Mouse (Mus musculus) intestine, embryonic 16.5 days (tissue): ENCODE measurements around the gene Lpcat1. TPM values are rescaled to one million over a fixed set of nuclear protein-coding genes. Genes with fewer than 3 reads are reported as not detected.

Experiments
- ATAC-seq: fragments of 200-750 bp; cut with Nextera tagmentation; 2 replicates; pipeline ENCODE4 v1.8.0; 2017; ENCODE audit warnings: moderate TSS enrichment, moderate library complexity
- H3K27ac ChIP-seq: fragments of 300-500 bp; sonication (generic); 2 replicates; pipeline ENCODE4 v1.5.1; 2014; ENCODE audit warnings: mild to moderate bottlenecking, low read length
- H3K27me3 ChIP-seq: fragments of 300-500 bp; sonication (generic); replicated peaks from 2 replicates; pipeline ENCODE4 v1.6.1; 2014; ENCODE audit warnings: low read length, control low read depth, mixed read lengths; ENCODE audit not compliant: control insufficient read depth, insufficient read depth
- H3K36me3 ChIP-seq: fragments of 300-500 bp; sonication (generic); 2 replicates; pipeline ENCODE4 v1.6.1; 2014; ENCODE audit warnings: low read length, control low read depth; ENCODE audit not compliant: control insufficient read depth, insufficient read depth
- H3K4me1 ChIP-seq: fragments of 300-500 bp; sonication (generic); 2 replicates; pipeline ENCODE4 v1.6.1; 2014; ENCODE audit warnings: low read length, control low read depth, mixed read lengths; ENCODE audit not compliant: control insufficient read depth, insufficient read depth
- H3K4me2 ChIP-seq: fragments of 300-500 bp; sonication (generic); 2 replicates; pipeline ENCODE4 v1.6.1; 2014; ENCODE audit warnings: low read depth, low read length, control low read depth
- H3K4me3 ChIP-seq: fragments of 300-500 bp; sonication (generic); 2 replicates; pipeline ENCODE4 v1.5.1; 2014; ENCODE audit warnings: mild to moderate bottlenecking, low read length
- H3K9ac ChIP-seq: fragments of 300-500 bp; sonication (generic); 2 replicates; pipeline ENCODE4 v1.6.1; 2014; ENCODE audit warnings: low read depth, low read length
- H3K9me3 ChIP-seq: fragments of 300-500 bp; sonication (generic); 2 replicates; pipeline ENCODE4 v1.6.1; 2016; ENCODE audit warnings: low read length, control low read depth; ENCODE audit not compliant: control insufficient read depth
- WGBS: fragments of 180-500 bp; shearing (Covaris S2); extraction: QIAGEN DNeasy Blood & Tissue Kit; methylation state at CpG from one replicate; pipeline ENCODE4 v1.1.7; 2014; 5-methylcytosine and 5-hydroxymethylcytosine counted together
- polyA plus RNA-seq: library from polyadenylated mRNA; unstranded; fragments of >200 nt; fragmentation: Nextera tagmentation; extraction: Ambion mirVana; gene quantifications from 2 replicates; pipeline ENCODE4 v1.2.1, GENCODE M21; 2015

Lpcat1 gene
- polyA plus RNA-seq, 1 experiment from 2014 or later: 15.5 TPM

DNA sequence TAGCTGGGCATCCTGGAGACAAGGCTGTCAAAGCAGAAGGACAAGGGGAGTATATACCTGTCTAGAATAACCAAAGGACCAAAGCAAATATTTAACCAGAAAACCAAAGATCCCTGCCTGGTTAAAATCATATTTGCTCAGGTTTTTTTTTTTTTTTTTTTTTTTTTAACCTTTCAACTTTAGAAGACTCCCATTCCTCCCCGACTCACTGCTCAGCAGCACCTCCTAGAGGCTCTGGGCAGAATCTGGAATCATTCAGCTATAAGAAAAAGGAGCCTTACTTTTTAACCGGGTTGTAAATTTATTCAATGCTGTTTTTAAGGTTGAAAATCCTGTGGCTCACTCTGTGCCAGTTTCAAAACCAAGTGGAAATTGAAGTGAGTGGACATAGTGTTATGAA lies 35.7 kb downstream of the Lpcat1 start:
- no peak overlapping the region for H3K9ac ChIP-seq
- H3K4me1 ChIP-seq: no peaks in the 10 kb centered on the region
- no peaks in the 10 kb centered on the region; the same call in 1 of the 2 replicates for H3K36me3 ChIP-seq
- no peaks in the 10 kb centered on the region for H3K9me3 ChIP-seq
- H3K4me3 ChIP-seq: no peak overlapping the region
- no peaks in the 10 kb centered on the region for H3K27me3 ChIP-seq
- 67% methylated on average over 2 of the region's 2 CpGs for WGBS
- ATAC-seq: no peak
- no peak overlapping the region for H3K27ac ChIP-seq
- H3K4me2 ChIP-seq: no peak overlapping the region

- Histone ChIP-seq H3K9ac (no peak overlapping the region), H3K4me1 (no peaks in the 10 kb centered on the region), H3K4me3 (no peak overlapping the region), H3K27ac (no peak overlapping the region), H3K27me3 (no peaks in the 10 kb centered on the region), H3K9me3 (no peaks in the 10 kb centered on the region), H3K4me2 (no peak overlapping the region), H3K36me3 (no peaks in the 10 kb centered on the region; the same call in none of the 2 replicates)
- ATAC-seq: peak; percentile 78
- WGBS: 63% methylated on average over 7 of the region's 7 CpGs
Observed at GRCm38 (mm10) chr13:73505686-73506467, 38.9 kb downstream of the Lpcat1 start.

DNA sequence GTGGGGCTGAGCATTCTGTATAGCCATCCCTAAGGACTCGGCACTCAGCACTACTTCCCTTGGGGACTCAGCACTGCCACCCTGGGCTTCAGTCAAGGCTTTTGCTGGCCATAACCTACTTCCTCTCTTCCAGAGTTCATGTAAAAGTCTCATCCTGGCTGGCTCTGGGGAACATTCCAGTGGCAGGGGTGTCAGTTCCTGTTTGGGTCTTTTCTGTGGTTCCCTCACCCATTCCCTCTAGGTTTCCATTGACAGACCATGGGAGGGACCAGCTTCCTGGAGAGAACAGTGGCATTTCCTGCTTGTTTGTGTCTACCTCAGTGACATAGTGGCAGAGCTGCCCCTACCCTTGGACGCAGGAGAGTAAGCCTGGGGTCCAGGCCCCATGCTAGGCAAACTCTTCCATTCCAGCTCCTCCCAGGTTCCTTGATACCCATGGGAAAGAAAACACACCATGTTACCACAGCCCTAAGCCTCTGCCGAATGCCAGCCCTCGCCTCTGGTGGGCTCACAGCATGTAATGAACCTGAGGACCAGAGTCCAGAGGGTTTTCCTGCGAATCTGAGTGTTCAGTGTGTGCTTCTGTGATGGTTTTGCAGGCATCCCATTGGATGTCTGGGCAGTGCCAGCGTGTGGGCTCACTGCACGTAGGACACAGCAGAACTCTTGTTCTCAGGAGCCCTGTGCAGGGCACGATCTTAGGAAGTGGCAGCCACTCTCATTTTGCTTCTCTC lies 42.0 kb downstream of the Lpcat1 start:
- Histone ChIP-seq H3K36me3 (peaks cover 3% of the 10 kb centered on the region), H3K4me2 (no peak overlapping the region), H3K27ac (no peak overlapping the region), H3K27me3 (no peaks in the 10 kb centered on the region), H3K9me3 (no peaks in the 10 kb centered on the region), H3K4me3 (no peak overlapping the region), H3K9ac (no peak overlapping the region), H3K4me1 (no peaks in the 10 kb centered on the region)
- 86% methylated on average over 8 of the region's 8 CpGs for WGBS
- no peak for ATAC-seq

- Histone ChIP-seq H3K27me3 (no peaks in the 10 kb centered on the region), H3K9ac (no peak overlapping the region), H3K9me3 (no peaks in the 10 kb centered on the region), H3K4me2 (no peak overlapping the region), H3K4me1 (no peaks in the 10 kb centered on the region), H3K36me3 (peaks cover 3% of the 10 kb centered on the region), H3K27ac (no peak overlapping the region), H3K4me3 (no peak overlapping the region)
- WGBS: 77% methylated on average over 6 of the region's 6 CpGs
- no peak for ATAC-seq
Observed at GRCm38 (mm10) chr13:73509869-73510268, 42.9 kb downstream of the Lpcat1 start.

DNA sequence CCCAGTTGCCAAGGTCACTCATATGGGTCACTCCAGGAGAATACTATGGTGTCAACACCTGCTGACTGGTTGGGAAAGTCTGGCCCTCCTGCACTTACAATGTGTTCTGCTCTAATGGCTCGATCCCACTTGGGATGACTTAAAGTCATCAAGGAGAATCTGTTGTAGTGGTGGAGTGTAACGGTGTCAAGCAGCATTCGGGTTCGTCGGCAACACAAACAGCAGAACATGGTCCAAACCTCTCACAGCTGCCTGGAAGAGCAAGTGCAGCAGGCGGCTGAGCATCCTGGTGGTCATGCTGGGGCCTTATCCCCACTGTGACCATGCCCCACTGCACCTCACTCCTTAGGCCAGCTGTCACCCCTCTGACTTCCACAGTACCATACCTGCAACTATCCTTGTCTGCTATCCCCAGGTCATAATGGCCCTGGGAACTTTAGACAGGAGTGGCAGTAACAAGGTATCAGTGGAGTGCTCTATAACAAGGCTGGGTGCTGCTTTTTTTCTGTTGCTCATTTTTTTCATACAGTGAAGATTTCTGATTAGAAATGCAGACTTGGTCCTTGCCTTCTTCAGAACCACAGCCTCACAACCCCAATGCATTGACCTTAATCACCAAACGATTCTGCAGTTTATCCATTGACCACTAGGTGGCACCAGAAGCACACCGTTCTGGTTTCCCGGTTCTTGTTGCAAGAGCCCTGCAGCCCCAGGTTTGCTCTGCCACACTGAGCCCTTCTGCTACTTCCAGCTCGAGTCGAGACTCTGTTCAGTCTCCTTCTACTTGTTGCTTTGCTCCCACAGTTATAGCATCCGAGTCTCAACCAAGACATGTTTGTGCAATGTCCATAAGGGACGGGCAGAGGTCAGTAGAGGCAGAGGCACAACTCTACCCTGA lies 46.0 kb downstream of the Lpcat1 start:
- Histone ChIP-seq H3K27me3 (no peaks in the 10 kb centered on the region), H3K36me3 (peaks cover 3% of the 10 kb centered on the region), H3K4me3 (no peak overlapping the region), H3K9me3 (no peaks in the 10 kb centered on the region), H3K27ac (no peak overlapping the region), H3K4me2 (no peak overlapping the region), H3K4me1 (no peaks in the 10 kb centered on the region), H3K9ac (no peak overlapping the region)
- ATAC-seq: peak; percentile 56
- WGBS: 57% methylated on average over 13 of the region's 13 CpGs

GRCm38 (mm10) chr13:73516886-73517285 lies 49.9 kb downstream of the Lpcat1 start:
- Histone ChIP-seq H3K27me3 (no peaks in the 10 kb centered on the region), H3K36me3 (no peaks in the 10 kb centered on the region; the same call in 1 of the 2 replicates), H3K4me2 (no peak overlapping the region), H3K4me3 (no peak overlapping the region), H3K4me1 (no peaks in the 10 kb centered on the region), H3K9me3 (no peaks in the 10 kb centered on the region), H3K9ac (no peak overlapping the region), H3K27ac (no peak overlapping the region)
- WGBS: 78% methylated on average over 4 of the region's 4 CpGs
- no peak for ATAC-seq

- peaks cover 26% of the 10 kb centered on the region for H3K27me3 ChIP-seq
- no peaks in the 10 kb centered on the region for H3K9me3 ChIP-seq
- H3K36me3 ChIP-seq: no peaks in the 10 kb centered on the region
- 73% methylated on average over 3 of the region's 3 CpGs for WGBS
- peak; percentile 70 for ATAC-seq
- H3K4me2 ChIP-seq: no peak overlapping the region
- H3K9ac ChIP-seq: no peak overlapping the region
- H3K4me1 ChIP-seq: no peaks in the 10 kb centered on the region; the same call in 1 of the 2 replicates
- no peak overlapping the region; the same call in 1 of the 2 replicates for H3K27ac ChIP-seq
- H3K4me3 ChIP-seq: no peak overlapping the region
Observed at GRCm38 (mm10) chr13:73533716-73534115, 66.7 kb downstream of the Lpcat1 start.

- no peak overlapping the region for H3K4me2 ChIP-seq
- H3K27ac ChIP-seq: no peak overlapping the region
- peak overlapping the region; percentile 53; the same call in 1 of the 2 replicates for H3K4me3 ChIP-seq
- no peaks in the 10 kb centered on the region for H3K9me3 ChIP-seq
- H3K9ac ChIP-seq: no peak overlapping the region
- no peaks in the 10 kb centered on the region; the same call in 1 of the 2 replicates for H3K4me1 ChIP-seq
- no peak for ATAC-seq
- no peaks in the 10 kb centered on the region for H3K36me3 ChIP-seq
- WGBS: 54% methylated on average over 3 of the region's 3 CpGs
- peaks cover 26% of the 10 kb centered on the region for H3K27me3 ChIP-seq
Observed at GRCm38 (mm10) chr13:73535287-73535686, 68.3 kb downstream of the Lpcat1 start.

GRCm38 (mm10) chr13:73536403-73536821 lies 69.4 kb downstream of the Lpcat1 start, which contains the start of gene Slc6a3:
Gene Slc6a3, plus strand, starts transcription at chr13:73536747.
- Histone ChIP-seq H3K9ac (peak within 1 kb of the TSS; percentile 60), H3K27me3 (peaks cover 26% of the 10 kb centered on the region)

More at GRCm38 (mm10) chr13:73536403-73536821, 69.4 kb downstream of the Lpcat1 start, which contains the start of gene Slc6a3:
- Histone ChIP-seq H3K9me3 (no peaks in the 10 kb centered on the region), H3K27ac (no peak within 1 kb of the TSS), H3K36me3 (no peaks in the 10 kb centered on the region), H3K4me1 (no peaks in the 10 kb centered on the region; the same call in 1 of the 2 replicates), H3K4me2 (peak within 1 kb of the TSS; percentile 85), H3K4me3 (peak within 1 kb of the TSS; percentile 53)
- WGBS: under 1% methylated on average over 26 of the region's 26 CpGs
- ATAC-seq: peak; percentile 93
